In genomic region chr4:81178047-81178781, GRCm38 (mm10) we compare ENCODE assay signal across 9 mouse cellular contexts.
DNase-seq lines count a peak whose midpoint lies in the region; ATAC-seq lines count a peak whose summit lies in the region.
"Had no signal": no experiment of that assay in that cellular context is flagged by ENCODE, and none has a peak within 500 bp of the region (broad histone marks: within the 10 kb centered on the region; RNA-seq: fewer than 3 reads in every experiment).

No protein-coding gene starts in this region.

- no peaks in the 10 kb centered on the region for H3K9me3 ChIP-seq in hindbrain, embryonic 16.5 days (ENCODE audit: control insufficient read depth, low read length)
- H3K9me3 ChIP-seq in limb, embryonic 12.5 days = no peaks in the 10 kb centered on the region
- no peaks in the 10 kb centered on the region for H3K9me3 ChIP-seq in neural tube, embryonic 12.5 days
- H3K9me3 ChIP-seq: liver, embryonic 15.5 days had no signal

- 73% methylated on average over 14 of the region's 14 CpGs for WGBS in hindbrain, embryonic 16.5 days
- WGBS in limb, embryonic 12.5 days = 78% methylated on average over 14 of the region's 14 CpGs
- WGBS in neural tube, embryonic 12.5 days = 81% methylated on average over 14 of the region's 14 CpGs

- DNase-seq in kidney, adult 11 months = peak; percentile 3
- DNase-seq in kidney, adult 9 months = no peak
- DNase-seq in cerebellum, adult 11 months = no peak
- no peak for DNase-seq in layer of hippocampus, postnatal 25 days (ENCODE audit: extremely low spot score in 1 of 2, low spot score in 1 of 2)
- no peak for DNase-seq in urinary bladder, postnatal 10 days (ENCODE audit: low spot score)

- ATAC-seq in hindbrain, embryonic 16.5 days = peak; percentile 67
- ATAC-seq in limb, embryonic 12.5 days (ENCODE audit: insufficient number of reproducible peaks, insufficient read depth, low FRiP score, low TSS enrichment, low read depth) = peak; percentile 6; the same call in 1 of the 2 replicates
- ATAC-seq in neural tube, embryonic 12.5 days (ENCODE audit: low FRiP score, low read depth) = peak; percentile 39; the same call in 1 of the 2 replicates

- no peak overlapping the region for H3K9ac ChIP-seq in hindbrain, embryonic 16.5 days (ENCODE audit: low read depth, low read length)
- H3K9ac ChIP-seq in limb, embryonic 12.5 days (replicated peaks) = no peak overlapping the region
- no peak overlapping the region for H3K9ac ChIP-seq in neural tube, embryonic 12.5 days
- H3K9ac ChIP-seq: liver, embryonic 15.5 days had no signal

- H3K27ac ChIP-seq in hindbrain, embryonic 16.5 days (ENCODE audit: low read depth, low read length) = no peak overlapping the region
- H3K27ac ChIP-seq in limb, embryonic 12.5 days = no peak overlapping the region
- H3K27ac ChIP-seq in neural tube, embryonic 12.5 days = no peak overlapping the region
- H3K27ac ChIP-seq: liver, embryonic 15.5 days had no signal

- no peak overlapping the region for H3K4me2 ChIP-seq in hindbrain, embryonic 16.5 days (ENCODE audit: low read length)
- H3K4me2 ChIP-seq in limb, embryonic 12.5 days = no peak overlapping the region
- H3K4me2 ChIP-seq in neural tube, embryonic 12.5 days (replicated peaks) = no peak overlapping the region
- H3K4me2 ChIP-seq: liver, embryonic 15.5 days had no signal

- no peak overlapping the region for H3K4me3 ChIP-seq in hindbrain, embryonic 16.5 days (ENCODE audit: low read length)
- no peak overlapping the region for H3K4me3 ChIP-seq in limb, embryonic 12.5 days (replicated peaks)
- no peak overlapping the region for H3K4me3 ChIP-seq in neural tube, embryonic 12.5 days
- H3K4me3 ChIP-seq: liver, embryonic 15.5 days had no signal

- H3K27me3 ChIP-seq in hindbrain, embryonic 16.5 days (replicated peaks; ENCODE audit: control insufficient read depth, insufficient read depth, low read length) = no peaks in the 10 kb centered on the region
- no peaks in the 10 kb centered on the region; the same call in 1 of the 2 replicates for H3K27me3 ChIP-seq in limb, embryonic 12.5 days
- H3K27me3 ChIP-seq in neural tube, embryonic 12.5 days (replicated peaks) = no peaks in the 10 kb centered on the region
- H3K27me3 ChIP-seq: liver, embryonic 15.5 days had no signal

- H3K4me1 ChIP-seq in hindbrain, embryonic 16.5 days (ENCODE audit: control insufficient read depth, insufficient read depth, low read depth, low read length) = no peaks in the 10 kb centered on the region; the same call in 1 of the 2 replicates
- H3K4me1 ChIP-seq in limb, embryonic 12.5 days (replicated peaks) = 0 out of 2 replicates have a peak, but pooled peaks cover 3% of the 10 kb centered on the region
- H3K4me1 ChIP-seq in neural tube, embryonic 12.5 days = no peaks in the 10 kb centered on the region
- H3K4me1 ChIP-seq: liver, embryonic 15.5 days had no signal

- no peaks in the 10 kb centered on the region for H3K36me3 ChIP-seq in hindbrain, embryonic 16.5 days (ENCODE audit: control insufficient read depth, insufficient read depth, low read length)
- no peaks in the 10 kb centered on the region for H3K36me3 ChIP-seq in limb, embryonic 12.5 days
- no peaks in the 10 kb centered on the region for H3K36me3 ChIP-seq in neural tube, embryonic 12.5 days
- H3K36me3 ChIP-seq: liver, embryonic 15.5 days had no signal

Comparison
In these comparisons a context has a peak if more than half of its experiments do, and no peak if none do; other contexts are left out.
1. ATAC-seq: peak in every context shown above with its lines; median percentile 67 in hindbrain, embryonic 16.5 days; 39 in neural tube, embryonic 12.5 days; 6 in limb, embryonic 12.5 days.